Mouse (Mus musculus) frontal cortex, adult (tissue): ENCODE data around the gene Arhgap15.
A peak's percentile ranks its signal among the peaks of the same experiment; 100 is the strongest.

ENCODE experiments used
- ATAC-seq: cut with Nextera tagmentation; 2 replicates; pipeline ENCODE4 v1.9.2; 2017; ENCODE audit warnings: mild to moderate bottlenecking, moderate library complexity, mixed read lengths; ENCODE audit not compliant: low TSS enrichment

Gene Arhgap15

GRCm38 (mm10) chr2:44349101-44349500 lies 600.5 kb downstream of the Arhgap15 start:
- ATAC-seq = no peak

- no peak for ATAC-seq
Observed at GRCm38 (mm10) chr2:44352885-44353284, 604.3 kb downstream of the Arhgap15 start.

GRCm38 (mm10) chr2:44353594-44353993 lies 605.0 kb downstream of the Arhgap15 start:
- ATAC-seq = no peak

GRCm38 (mm10) chr2:44354786-44355185 lies 606.2 kb downstream of the Arhgap15 start:
- ATAC-seq = no peak

- no peak for ATAC-seq
Observed at GRCm38 (mm10) chr2:44355316-44355715, 606.7 kb downstream of the Arhgap15 start.

DNA sequence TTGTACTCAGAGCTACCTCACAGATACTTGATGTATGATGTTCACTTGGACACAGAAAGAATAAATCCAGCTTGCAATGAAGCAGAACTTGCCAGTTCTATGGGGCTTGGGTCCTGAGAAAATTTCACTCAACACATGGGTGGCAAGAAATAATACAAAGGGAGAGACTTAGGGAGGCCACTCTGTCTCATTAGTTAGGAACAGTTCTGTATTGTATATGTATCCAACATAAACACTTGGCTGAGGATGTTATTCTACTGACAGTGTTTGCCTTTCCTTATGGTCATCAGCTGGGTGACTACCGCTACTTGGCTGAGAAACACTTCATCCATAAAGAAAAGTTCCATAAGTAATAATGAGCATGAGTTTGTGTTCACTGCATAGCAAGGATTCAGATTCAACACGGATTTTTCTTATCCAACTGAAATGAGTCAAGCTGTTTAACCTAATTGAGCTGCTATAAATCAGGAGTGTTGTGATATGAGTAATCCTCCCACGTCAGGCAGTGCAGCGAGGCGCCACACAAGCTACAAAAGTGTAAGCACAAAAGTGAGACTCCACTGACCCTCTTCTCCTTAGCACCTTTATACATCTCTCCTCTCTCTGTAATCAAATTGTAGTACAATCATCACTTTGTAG lies 607.7 kb downstream of the Arhgap15 start:
- ATAC-seq = peak; percentile 39; the same call in 1 of the 2 replicates

- ATAC-seq = no peak
Observed at GRCm38 (mm10) chr2:44356887-44357251, 608.2 kb downstream of the Arhgap15 start.

DNA sequence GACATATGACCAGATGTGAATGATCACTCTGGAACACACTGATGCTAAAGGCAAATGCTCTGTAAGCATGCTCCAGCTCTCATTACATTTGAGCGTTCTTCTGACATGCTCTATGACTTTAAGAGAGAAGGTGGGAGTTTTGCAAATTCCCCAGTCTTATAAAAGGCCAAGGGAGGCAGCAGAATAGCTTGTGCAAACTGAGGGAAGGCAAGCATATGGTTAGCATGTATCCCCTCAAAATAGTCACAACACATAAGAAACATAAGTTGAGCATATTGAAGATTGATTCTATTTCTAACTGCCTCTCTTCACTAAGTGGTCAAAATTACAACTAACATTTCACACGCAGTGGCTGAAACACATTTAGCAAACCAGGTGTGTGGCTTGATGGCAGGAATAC lies 631.6 kb downstream of the Arhgap15 start:
- ATAC-seq = peak; percentile 70

DNA sequence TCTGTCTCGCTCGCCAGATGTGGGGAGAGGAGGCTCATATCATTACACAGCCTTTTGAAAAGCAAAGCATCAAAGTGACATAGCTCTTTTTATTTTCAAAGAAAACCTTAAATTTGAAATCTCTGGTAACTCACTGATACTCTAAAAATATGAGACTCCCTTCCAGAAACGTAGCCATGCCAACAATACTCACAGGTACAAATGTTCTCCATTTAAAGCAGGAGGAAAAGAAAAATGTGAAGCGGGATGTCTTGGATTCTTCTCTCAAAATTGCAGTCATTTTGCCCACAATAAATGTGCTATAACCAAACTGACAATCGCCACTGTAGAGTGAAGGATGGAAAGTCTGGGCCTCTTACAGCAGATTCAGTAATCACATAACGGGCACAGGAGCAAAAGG lies 635.9 kb downstream of the Arhgap15 start:
- ATAC-seq = peak; percentile 71

DNA sequence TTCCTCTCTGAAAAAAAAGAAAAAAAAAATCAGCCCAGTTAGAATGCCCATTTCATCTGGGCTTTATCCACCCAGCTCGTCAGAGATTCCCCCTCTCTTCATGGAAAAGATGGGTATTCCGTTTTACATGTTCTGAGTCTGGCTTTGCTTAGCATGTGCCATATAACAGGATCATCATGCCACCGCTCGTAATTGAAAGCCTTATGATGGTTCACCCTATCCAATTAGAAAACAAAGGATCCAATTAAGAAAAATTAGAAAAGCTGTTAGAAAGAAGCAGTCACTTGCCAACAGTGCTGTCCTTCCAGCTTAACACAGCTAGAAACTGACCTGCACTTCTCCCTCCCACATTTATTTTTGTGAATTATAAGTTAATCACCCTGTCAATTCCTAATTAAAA lies 640.9 kb downstream of the Arhgap15 start:
- no peak for ATAC-seq

DNA sequence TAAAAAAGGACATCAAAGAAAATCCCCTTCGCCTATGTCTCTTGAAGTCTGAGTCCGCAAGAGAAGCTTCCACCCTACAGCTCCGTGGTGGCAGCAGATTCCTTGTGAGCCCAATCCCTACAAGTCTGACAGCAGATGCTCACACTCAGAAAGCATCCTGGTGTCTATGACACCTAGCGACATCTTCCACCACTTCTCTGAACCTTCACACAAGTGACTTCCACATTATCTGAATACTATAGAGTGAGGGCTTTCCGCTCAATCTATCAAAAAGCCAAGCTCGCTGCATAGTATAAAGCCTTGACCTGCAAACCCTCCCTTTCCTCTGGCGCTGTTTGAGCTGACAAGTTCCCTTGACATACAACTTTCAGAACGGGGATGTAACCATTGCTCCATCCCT lies 645.2 kb downstream of the Arhgap15 start:
- ATAC-seq = no peak

- ATAC-seq = no peak
Observed at GRCm38 (mm10) chr2:44394956-44395501, 646.4 kb downstream of the Arhgap15 start.

DNA sequence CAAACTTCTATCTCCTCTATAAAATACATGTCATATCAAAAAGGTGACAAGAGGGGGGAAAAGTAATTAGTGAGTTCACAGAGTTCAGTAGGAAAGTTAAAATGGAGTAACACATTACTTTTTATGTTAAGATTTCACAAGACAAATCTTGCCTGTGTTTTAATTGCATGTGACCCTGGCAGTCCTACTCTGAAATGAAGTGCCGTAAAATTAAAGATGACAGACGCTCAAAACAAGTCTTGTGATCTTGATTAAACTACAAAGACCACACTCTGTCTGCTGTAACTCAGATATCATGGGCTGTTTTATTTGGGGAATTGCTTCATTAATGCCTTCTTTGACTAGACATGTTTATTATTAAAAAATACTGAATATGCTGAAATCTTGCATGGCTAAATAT lies 647.0 kb downstream of the Arhgap15 start:
- ATAC-seq = no peak

GRCm38 (mm10) chr2:44397209-44397608 lies 648.6 kb downstream of the Arhgap15 start:
- no peak for ATAC-seq

GRCm38 (mm10) chr2:44397735-44398337 lies 649.2 kb downstream of the Arhgap15 start:
- no peak for ATAC-seq

DNA sequence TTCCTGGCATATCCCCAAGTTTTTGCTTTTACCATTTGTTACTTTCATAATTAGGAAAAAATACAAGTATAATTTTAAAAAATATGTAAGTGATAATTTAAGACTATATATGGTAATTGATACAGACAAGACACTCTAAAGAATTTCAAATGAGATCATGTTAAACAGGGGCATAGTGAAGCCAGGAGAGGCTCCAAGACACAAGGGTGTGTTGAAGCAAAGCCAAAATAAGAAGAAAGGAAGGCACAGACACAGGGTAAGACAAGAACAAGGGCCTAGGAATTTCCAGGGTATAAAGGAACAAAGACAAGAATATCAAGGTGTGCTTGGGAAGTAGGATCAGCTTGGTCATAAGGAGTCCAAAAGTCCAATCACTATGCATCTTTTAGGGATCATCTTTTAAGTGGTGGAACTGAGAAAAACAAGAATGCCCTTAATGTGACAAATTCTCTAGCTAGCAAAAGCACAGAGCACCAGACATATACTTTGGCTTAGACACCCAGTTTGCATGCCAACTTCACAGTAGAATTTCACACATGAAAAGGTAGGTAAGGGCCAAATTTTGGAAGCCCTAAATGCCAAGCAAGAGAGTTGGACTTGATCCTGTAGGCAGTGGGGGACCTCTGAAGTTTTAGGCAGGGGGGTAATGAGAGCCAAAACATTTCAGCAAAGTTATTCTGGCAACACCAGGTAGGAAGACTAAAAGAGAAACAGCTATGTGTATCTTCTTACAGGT lies 650.7 kb downstream of the Arhgap15 start:
- no peak for ATAC-seq

DNA sequence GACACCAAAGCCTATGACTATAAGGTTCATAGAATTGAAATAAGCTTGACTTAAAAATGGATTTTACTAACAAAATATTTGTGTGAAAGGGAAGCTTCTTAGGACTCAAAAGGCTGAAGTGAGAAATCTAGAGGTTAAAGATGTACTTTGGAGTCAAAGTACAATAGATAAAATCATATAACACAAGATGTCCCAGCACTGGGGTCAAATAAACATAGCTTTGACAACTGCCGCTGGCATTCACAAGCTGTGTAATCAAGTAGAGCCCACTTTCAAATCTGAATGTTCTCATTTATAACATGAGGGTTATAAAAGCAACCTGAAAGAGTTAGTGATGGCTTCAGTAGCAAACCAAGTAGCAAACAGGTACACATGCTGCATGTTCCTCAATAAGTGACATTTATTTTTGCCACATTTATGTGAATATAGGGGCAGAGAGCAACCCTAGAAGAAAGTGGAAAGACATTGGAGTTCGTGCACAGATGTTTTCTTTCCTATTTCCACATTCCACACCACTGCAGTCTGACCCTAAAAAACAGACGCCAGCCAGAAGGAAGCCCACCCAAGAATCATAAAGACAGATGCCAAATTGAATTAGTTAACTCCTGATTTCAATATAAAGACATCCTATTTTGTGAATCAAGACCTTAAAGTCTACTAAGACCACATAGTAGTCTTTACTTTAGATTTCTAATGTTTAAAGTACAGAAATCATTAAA lies 653.2 kb downstream of the Arhgap15 start:
- no peak for ATAC-seq

DNA sequence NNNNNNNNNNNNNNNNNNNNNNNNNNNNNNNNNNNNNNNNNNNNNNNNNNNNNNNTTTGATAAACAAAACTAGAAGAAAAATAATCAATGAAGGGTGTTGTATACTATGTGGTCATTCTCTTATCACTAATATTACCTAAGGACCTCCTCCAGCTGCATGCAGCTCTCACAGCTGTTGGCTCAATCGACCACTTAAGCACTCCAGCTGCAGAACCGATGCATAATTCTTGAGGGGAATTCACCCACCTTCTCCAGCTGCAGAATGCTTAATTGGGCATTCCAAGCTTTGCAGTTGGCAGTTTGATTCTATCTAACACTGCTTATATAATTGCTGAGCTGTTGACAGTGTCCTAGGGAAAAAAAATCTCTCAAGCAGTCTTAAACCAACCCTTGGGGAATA lies 663.0 kb downstream of the Arhgap15 start:
- peak; percentile 39 for ATAC-seq

DNA sequence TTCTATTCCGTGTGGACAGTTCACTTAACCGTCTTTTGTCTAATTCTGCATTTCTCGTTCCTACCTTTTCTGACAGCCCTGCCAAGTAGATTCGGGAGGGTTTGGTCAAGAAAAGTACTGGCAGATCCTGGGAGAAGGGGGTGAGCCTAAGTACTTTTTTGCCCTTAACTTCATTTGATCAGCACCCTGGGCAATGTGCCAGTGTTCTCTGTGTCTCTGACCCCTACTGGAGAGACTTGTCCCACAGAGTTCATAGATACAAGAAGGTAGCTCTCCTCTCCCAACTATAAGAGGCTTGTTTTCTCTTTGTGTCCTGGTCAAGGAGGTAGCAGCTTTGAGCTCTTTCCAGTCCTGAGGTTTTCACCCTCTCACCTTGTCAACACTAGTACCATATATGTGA lies 667.7 kb downstream of the Arhgap15 start:
- ATAC-seq = no peak

DNA sequence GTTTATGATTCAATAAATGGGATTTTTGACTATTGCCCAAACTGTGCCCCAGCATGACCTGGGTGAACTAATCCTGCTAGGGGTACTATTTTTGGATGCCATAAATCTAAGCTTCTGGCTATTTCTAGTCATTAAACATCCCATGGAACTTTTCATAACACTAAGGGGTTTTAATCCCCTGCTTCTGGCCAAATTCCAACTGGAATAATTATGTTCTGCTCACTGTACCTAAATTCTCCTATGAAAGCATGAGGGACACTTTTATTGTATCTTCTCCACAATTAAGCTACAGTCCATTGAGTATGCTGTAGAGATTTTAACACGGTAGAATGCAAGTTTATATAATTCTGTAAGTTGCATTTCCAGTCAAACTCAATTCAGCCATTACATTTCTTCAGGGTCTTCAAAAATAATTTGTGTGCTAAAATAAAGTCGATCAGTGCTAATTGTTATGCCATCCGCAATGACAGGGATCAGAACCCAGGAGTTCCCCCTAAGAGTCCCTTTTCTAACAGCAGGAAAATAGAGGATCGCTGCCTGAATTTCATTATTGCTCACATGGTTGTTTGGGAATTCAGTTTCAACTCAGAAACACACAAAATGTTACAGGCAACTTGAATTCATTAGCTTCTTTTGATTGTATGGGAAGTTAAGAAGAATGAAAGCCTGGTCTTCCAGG lies 671.1 kb downstream of the Arhgap15 start:
- no peak for ATAC-seq

GRCm38 (mm10) chr2:44430521-44430920 lies 681.9 kb downstream of the Arhgap15 start:
- peak; percentile 41 for ATAC-seq

DNA sequence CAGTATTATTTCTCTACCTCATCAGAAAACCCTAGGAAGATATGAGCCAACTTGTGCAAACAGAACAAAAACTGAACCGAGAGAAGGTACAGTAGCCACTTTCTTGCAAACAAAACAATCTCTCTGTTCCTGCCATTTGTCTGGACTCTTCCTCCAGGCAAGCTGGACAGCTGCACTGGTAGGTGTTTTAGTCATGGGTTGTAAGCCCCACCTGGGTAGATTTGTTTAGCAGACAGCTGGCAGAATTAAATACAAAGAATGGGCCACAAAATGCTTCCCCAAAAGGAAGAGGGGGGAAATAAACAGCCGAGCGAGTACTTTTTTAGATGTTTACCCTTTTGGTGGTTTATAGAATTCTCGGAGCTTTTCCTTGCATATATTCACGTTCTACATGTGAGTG lies 688.0 kb downstream of the Arhgap15 start:
- ATAC-seq = no peak
